Comparison of ENCODE assay signal across 8 mouse cellular contexts in the genomic region with DNA sequence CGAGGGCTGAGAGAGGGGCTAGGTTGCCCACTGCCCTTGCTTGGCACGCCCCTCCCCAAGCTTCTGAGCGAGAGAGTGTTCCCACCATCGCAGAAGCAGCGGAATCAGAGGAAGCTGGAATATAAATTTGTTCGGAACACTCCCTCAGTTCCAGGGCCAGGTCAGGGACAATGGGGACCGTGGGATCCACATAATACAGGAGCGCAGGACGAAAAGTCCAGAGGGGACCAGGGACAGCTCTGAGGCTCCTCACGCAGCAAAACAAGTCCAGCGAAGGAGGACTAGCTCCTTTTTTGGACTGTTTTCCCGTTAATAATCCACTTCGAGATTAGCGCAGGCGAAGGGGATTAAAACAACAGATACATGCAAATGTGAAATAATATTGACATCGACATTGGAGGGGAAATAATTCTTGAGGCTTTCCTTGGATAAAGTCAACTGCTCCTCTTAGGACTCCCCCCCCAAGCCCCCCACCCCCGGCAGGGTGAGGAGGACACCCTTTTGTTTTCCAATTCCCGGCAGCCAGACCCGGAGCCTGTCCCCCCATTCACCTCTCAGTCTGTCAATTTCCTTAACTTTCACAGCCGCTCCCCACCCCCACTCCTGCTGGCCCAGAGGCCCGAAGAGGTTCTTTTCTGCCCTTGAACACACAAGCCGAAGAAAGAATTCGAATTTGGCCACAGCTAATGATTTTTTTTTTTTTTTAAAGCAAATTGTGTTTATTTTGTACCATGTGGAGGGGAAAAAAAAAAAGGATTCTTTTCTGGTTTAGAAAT. TPM values are rescaled to one million over a fixed set of nuclear protein-coding genes. Genes with fewer than 3 reads are reported as not detected.
DNase-seq lines count a peak whose midpoint lies in the region; ATAC-seq and TF ChIP-seq lines count a peak whose summit lies in the region.

No protein-coding gene starts in this region.

- H3K4me2 ChIP-seq in embryonic facial prominence, embryonic 14.5 days (ENCODE audit: low read depth, low read length): peak overlapping the region; percentile 75

- no peaks in the 10 kb centered on the region for H3K36me3 ChIP-seq in ES-E14 (ENCODE audit: control insufficient read depth, insufficient read depth, low read length, poor library complexity, severe bottlenecking)
- H3K36me3 ChIP-seq in embryonic facial prominence, embryonic 14.5 days (ENCODE audit: control insufficient read depth, insufficient read depth, low read length): no peaks in the 10 kb centered on the region
- no peaks in the 10 kb centered on the region for H3K36me3 ChIP-seq in testis, adult 2 months (ENCODE audit: control insufficient read depth, insufficient read depth, low read length)

- DNase-seq in B cell, adult 2 months: peak; percentile 39 to 46
- no peak for DNase-seq in ES-E14 (ENCODE audit: low read depth, low spot score)
- DNase-seq in embryonic facial prominence, embryonic 14.5 days (ENCODE audit: low spot score): peak; percentile 75
- DNase-seq in heart, postnatal 10 days: peak; percentile 76 to 78
- DNase-seq in kidney, postnatal 25 days: peak; percentile 80 to 83
- DNase-seq in lung, postnatal 36 days: peak; percentile 82

- no peak; the same call in 1 of the 2 replicates for TF ChIP-seq POLR2A in testis, adult 2 months (IDR thresholded peaks at IDR 0.05; ENCODE audit: control insufficient read depth, low read depth, low read length)

- H3K4me1 ChIP-seq in ES-E14 (ENCODE audit: control insufficient read depth in 2 of 2, insufficient read depth in 2 of 2, low read length in 2 of 2, poor library complexity in 1 of 2): peaks cover 2 to 5% of the 10 kb centered on the region in 2 experiments; a peak in 1 of 4 replicates
- H3K4me1 ChIP-seq in embryonic facial prominence, embryonic 14.5 days (ENCODE audit: control insufficient read depth, insufficient read depth, low read length): peaks cover 3% of the 10 kb centered on the region
- H3K4me1 ChIP-seq in testis, adult 2 months (ENCODE audit: control insufficient read depth, insufficient read depth, low read length): peaks cover 8% of the 10 kb centered on the region

- no peak for TF ChIP-seq CTCF in testis, adult 2 months (IDR thresholded peaks at IDR 0.05; ENCODE audit: control insufficient read depth, insufficient read depth, insufficient replicate concordance, low read depth, low read length)

- under 1% methylated on average over 23 of the region's 23 CpGs for WGBS in embryonic facial prominence, embryonic 14.5 days

- H3K4me3 ChIP-seq in ES-E14 (ENCODE audit: insufficient read depth in 1 of 2, low read depth in 1 of 2, low read length in 2 of 2, poor library complexity in 1 of 2, severe bottlenecking in 1 of 2): peak overlapping the region; percentile 66 to 69
- H3K4me3 ChIP-seq in embryonic facial prominence, embryonic 14.5 days (ENCODE audit: low read depth, low read length): peak overlapping the region; percentile 62
- H3K4me3 ChIP-seq in testis, adult 2 months (ENCODE audit: control insufficient read depth, low read depth, low read length): peak overlapping the region; percentile 70

- peaks cover 11% of the 10 kb centered on the region for H3K27me3 ChIP-seq in embryonic facial prominence, embryonic 14.5 days (replicated peaks; ENCODE audit: control insufficient read depth, insufficient read depth, low read length)
- H3K27me3 ChIP-seq in testis, adult 2 months (ENCODE audit: control insufficient read depth, insufficient read depth, low read length): no peaks in the 10 kb centered on the region

- no peak overlapping the region for H3K9ac ChIP-seq in ES-E14 (ENCODE audit: insufficient read depth, low read depth, low read length, poor library complexity, severe bottlenecking)
- peak overlapping the region; percentile 69 for H3K9ac ChIP-seq in embryonic facial prominence, embryonic 14.5 days (ENCODE audit: low read depth, low read length)

- intact Hi-C loops in heart, postnatal 10 days (cut with DNase I): loop anchor here (2.0 to 10.0 kb wide), 6 partner anchors 131 to 1327 kb away; no protein-coding TSS in a partner anchor

- H3K9me3 ChIP-seq in ES-E14 (ENCODE audit: control insufficient read depth, insufficient read depth, low read depth, low read length): no peaks in the 10 kb centered on the region
- H3K9me3 ChIP-seq in embryonic facial prominence, embryonic 14.5 days (ENCODE audit: control insufficient read depth, low read length): no peaks in the 10 kb centered on the region

- H3K27ac ChIP-seq in ES-E14 (ENCODE audit: insufficient read depth, low read depth, low read length, poor library complexity, severe bottlenecking): no peak overlapping the region
- peak overlapping the region; percentile 91 for H3K27ac ChIP-seq in embryonic facial prominence, embryonic 14.5 days (replicated peaks; ENCODE audit: low read depth, low read length)
- H3K27ac ChIP-seq in testis, adult 2 months (ENCODE audit: control insufficient read depth, insufficient read depth, low read depth, low read length): peak overlapping the region; percentile 87

- in situ Hi-C loops in ES-E14 (cut with MboI; ENCODE audit: low sequenced_read_pairs in 2 of 2, unreplicated experiment in 2 of 2): no loop called here

- no peak for ATAC-seq in embryonic facial prominence, embryonic 14.5 days (ENCODE audit: low read depth)
- ATAC-seq in activated CD4-positive, CD25-positive, alpha-beta regulatory T cell, adult 4 months: no peak

TF ChIP-seq in ES-E14, 5 proteins besides CTCF, POLR2A, EP300 and RAD21:
- no peak for TF ChIP-seq CHD2 (IDR thresholded peaks at IDR 0.05; ENCODE audit: low read depth, low read length)
- no peak for TF ChIP-seq MAFK (IDR thresholded peaks at IDR 0.05; ENCODE audit: insufficient read depth, low read depth, low read length)
- TF ChIP-seq ZC3H11A (IDR thresholded peaks at IDR 0.05; ENCODE audit: borderline replicate concordance, low read depth, low read length): no peak
- no peak for TF ChIP-seq HCFC1 (IDR thresholded peaks at IDR 0.05; ENCODE audit: borderline replicate concordance, insufficient read depth, low read length)
- no peak for TF ChIP-seq ZNF384 (IDR thresholded peaks at IDR 0.05; ENCODE audit: low read depth, low read length)

RNA-seq across cellular contexts. Expression of a gene that starts 1.3 kb away (rescaled TPM):
- 4.4 and 11.9 TPM in 2 replicates for total RNA-seq in ES-E14 (2012; rRNA removed)
- 49.0 and 49.5 TPM in 2 replicates for polyA plus RNA-seq in embryonic facial prominence, embryonic 14.5 days (2014; fragmentation: Nextera tagmentation; extraction: Ambion mirVana)
- total RNA-seq in heart, postnatal 10 days (2021): 10 to 100 TPM; 62.7 to 77.7 TPM
- 3.2 and 4.2 TPM in 2 replicates for polyA plus RNA-seq in testis, adult 2 months (2012; rRNA removed)
- polyA plus RNA-seq in activated CD4-positive, CD25-positive, alpha-beta regulatory T cell, adult 4 months (2017; shearing (Covaris generic)): under 1 TPM; 0.71 to 0.83 TPM
